Mouse (Mus musculus): ENCODE measurements around the gene Tuba1b.

The Tuba1b gene

DNA sequence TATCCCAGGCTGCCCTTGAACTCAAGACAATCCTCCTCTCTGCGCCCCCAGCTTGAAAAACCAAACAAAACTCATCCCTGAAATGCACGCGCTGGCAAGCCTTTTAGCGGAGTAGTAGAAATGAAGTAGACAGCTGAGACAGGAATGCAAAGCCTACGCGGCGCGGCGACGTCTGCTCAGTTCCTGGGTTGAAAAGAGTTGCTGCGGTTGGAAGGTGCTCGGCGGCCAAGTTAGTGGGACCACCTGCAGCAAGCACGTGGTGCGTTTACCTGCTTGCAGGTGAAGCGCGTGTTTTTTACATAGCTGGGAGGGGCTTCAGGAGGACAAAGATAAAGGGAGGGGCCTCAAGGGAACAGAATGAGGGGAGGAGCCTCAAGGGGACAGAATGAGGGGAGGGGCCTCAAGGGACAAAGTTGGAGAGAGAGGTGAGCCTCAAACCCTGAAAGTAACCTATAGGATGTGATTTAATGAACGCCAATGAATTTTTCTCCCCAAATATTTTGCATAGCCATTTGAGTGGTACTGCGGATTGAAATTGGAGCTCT, 43.1 kb downstream of the Tuba1b start:
- DNase-seq (ENCODE audit: low spot score) = no peak

DNA sequence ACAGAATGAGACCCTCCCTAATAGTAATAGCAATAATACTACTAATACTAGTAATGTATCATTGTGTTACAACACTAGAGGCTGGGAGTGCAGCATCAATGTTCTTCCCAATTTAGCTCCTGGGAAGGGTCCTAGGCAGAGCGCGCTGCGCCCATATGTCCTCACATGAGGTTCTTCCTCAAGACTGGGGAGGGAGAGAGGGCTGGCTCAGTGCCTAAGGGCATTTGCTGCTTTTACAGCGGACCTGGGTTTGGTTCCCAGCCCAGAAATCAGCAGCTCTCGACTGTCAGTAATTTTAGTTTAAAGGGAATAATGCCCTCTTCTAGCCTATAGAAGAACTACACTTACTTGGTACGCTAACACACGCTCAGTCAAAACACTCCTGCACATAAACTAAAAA, 46.8 kb downstream of the Tuba1b start:
- no peak for DNase-seq (ENCODE audit: low spot score)

DNA sequence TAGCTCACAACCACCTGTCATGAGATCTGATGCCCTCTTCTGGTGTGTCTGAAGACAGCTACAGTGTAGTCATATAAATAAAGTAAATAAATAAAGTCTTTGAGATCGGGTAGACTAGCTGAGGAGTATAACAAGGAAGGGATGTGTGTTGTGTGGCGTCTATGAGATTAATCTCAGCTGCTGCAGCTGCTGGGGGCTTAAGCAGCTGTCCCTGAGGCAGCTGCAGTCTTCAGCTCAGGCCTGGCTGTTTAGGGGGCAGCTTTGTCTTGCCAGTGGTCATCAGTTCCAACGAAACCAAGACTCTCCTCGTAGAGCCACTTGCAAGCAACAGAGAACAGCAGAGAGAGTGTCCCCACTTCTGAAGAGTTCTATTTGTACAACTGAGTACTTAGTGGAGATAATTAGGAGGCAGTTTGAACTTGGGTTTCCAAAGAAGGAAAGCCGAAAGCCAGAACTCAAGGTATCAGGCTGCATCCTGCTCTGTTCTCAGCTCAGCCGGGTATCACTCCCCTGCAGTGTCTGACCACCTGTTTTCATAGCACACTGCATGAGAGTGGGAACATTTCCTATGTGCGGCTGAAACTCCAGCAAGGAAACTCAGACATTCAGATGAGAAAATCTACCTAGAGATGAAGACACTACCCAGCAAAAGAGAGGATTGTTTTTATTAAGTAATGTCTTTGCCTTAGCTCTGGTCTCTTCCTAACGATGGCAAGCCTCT, 47.5 kb downstream of the Tuba1b start:
- no peak for DNase-seq (ENCODE audit: low spot score)

DNA sequence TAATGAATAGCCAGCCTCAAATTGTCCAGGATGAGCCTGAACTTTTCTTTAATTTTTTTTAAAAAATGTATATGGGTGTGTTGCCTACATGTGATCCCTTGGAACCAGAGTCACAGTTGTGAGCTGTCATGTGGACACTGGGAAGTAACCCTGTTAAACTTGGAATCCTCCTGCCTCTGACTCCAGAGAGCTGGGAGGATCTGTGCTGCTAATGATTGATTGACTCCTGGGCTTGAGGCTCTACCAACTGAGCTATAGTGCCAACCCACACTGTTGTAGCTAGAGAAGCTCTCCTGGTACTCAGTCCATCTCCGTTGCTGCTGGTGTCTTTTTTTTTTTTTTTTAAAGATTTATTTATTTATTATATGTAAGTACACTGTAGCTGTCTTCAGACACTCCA, 50.3 kb downstream of the Tuba1b start:
- DNase-seq (ENCODE audit: low spot score) = no peak

DNA sequence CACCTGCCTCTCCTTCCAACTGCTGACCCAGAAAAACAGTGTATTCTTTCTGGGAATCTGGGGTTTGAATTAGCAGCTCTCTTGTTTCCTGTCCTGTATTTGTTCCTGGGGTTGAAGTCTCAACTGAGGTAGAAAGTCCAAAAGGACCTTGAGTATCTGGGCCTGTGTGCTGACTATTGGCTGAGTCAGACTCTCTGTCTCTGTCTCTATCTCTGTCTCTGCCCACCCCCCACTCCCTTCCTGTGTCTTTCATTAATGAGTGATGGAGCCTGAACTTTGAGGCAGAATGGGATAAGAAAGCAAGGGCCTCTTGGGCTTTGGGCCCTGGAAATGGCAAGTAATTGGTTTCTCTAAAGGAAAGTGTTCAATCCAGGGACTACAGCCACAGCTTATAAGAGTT, 50.7 kb downstream of the Tuba1b start:
- DNase-seq (ENCODE audit: low spot score) = no peak

DNA sequence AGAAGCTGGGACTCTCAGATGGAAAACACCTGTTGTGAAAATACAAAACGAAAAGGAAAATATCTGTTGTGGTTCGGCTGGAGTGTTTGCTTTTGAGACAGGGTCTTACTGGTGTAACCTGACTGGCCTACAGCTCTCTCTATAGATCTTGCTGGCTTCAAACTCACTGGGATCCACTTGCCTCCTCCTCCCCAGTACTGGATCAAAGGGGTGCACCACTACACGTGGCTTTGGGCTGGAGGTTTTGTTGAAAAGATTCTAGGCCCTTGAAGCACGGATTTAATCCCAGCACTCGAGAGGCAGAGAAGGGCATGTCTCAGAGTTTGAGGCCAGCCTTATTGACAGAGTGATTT, 52.7 kb downstream of the Tuba1b start:
- no peak for DNase-seq (ENCODE audit: low spot score)

Data from urinary bladder, postnatal 25 days (tissue).